Mouse (Mus musculus) erythroid progenitor cell, adult 5-6 weeks (primary cell): ENCODE measurements around the gene Relt. TPM values are rescaled to one million over a fixed set of nuclear protein-coding genes. Genes with fewer than 3 reads are reported as not detected.

Source experiments
- ATAC-seq: replicated peaks from 2 replicates; pipeline ENCODE4 v1.8.0; 2016; ENCODE audit warnings: moderate number of reproducible peaks, mild to moderate bottlenecking, moderate TSS enrichment, inconsistent platforms; ENCODE audit not compliant: poor library complexity, low FRiP score, severe bottlenecking
- total RNA-seq, 2 experiments: library from RNA; stranded (forward) in 1 of 2; stranded (reverse) in 1 of 2; fragments of 150-400 nt in 1 of 2; fragments of 186-747, 209-891 nt in 1 of 2; gene quantifications; 2 replicates each; pipeline versions ENCODE4 v1.2.3 to v1.2.4; 2015 to 2017; ENCODE audit warnings: low replicate concordance in 2 of 2

Gene Relt
- total RNA-seq, 2 experiments from 2014 or later: 40.8 to 73.8 TPM

DNA sequence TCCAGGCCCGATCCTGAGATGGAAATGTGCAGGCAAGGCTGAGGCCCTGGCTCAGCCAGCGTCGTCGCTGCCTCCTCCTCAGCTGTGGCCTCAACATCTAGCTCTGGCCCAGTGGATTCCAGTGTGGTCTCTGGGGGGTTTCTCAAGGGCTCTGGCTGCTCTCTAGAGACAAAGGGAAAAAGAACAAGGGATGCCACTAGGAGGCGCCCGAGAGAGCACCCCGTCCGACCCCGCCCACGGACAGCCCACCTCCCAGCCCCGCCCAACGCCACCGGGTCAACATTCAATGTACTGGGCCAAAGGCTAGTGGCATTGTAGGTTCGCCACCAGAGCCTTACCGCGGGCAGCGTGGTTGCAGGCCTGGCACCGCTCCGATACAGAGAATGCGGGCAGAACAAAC is 16.3 kb upstream of the Relt start:
- peak; percentile 58 for ATAC-seq

DNA sequence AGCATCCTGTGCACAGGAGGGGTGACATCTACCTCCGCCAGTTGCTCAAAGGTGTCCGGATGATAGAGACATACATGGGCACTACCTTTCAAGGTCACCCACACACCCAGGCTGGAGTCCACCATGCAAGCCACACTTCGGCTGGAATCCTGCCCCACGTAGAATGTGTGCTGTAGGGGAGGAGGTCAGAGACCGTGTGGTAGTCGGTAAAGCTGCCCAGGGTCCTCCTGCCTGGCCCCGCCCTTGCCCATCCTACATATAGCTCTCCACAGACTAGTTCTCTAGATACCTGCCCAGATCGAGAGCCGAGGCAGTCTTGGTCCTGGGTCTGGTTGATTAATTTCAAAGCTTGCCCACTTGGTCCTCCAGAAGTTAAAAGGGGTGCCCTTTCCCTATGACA is 13.5 kb upstream of the Relt start:
- no peak for ATAC-seq

DNA sequence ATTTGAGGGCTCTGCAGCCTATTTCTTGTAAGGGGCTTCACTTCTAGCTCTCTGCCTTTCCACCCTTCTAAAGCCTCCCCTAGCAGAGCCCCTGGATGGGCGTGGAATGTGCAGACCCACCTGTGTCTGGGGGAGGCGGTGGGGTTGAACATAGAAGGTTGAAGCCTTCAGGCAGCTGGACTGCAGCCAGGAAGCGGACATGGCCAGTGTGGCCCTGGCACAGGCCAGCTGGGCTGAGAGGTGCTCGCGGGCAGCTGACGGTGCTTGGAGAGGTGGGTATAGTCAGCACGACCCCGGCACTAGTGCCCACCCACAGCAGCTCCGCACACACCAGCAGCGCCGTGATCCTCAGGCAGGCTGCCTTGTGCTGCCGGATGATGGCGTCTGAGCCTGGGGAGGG is 13.0 kb upstream of the Relt start:
- no peak for ATAC-seq

DNA sequence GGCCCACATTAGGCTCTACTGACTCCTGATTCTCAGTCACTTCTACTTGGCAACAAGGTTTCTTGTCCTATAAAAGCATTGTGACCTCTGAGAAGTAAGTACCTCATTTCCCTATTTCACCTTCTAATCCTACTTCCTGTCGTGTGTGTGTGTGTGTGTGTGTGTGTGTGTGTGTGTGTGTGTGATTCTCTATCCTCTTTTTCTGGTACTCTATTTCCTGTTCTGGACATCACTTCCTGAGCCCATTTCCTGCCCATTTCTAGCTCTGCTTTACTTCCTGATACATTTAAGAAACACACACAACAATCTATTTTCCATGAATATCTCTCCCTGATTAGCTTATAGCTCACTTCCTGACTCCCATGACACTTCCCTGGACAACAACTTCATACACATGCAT is 12.6 kb upstream of the Relt start:
- no peak for ATAC-seq

- no peak for ATAC-seq
Measured at GRCm38 (mm10) chr7:100873197-100873596, 10.0 kb upstream of the Relt start.

GRCm38 (mm10) chr7:100871892-100872291 is 8.6 kb upstream of the Relt start:
- no peak for ATAC-seq

- no peak for ATAC-seq
Measured at GRCm38 (mm10) chr7:100871355-100871754, 8.1 kb upstream of the Relt start.

- no peak for ATAC-seq
Measured at GRCm38 (mm10) chr7:100869877-100870629, 6.8 kb upstream of the Relt start.

DNA sequence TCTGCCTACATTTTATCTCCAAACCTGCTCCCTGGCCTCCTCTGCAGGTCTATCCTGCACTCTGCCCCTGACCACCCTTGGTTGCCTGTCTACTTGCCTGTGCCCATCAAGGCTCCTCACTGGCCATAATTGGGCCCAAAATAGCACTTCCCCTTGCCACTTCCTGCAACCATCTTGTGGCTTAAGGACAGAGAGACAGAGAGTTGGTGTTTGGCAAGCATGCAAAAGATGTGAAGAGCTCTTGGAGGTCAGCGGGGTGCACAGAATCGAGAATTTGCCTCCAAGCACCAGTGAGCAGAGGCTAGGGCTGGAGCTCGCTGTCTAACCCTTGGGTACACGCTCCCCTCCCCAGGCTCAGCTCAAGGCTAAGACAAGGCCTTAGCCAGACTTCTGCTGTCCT is 5.3 kb upstream of the Relt start:
- ATAC-seq: no peak

GRCm38 (mm10) chr7:100867561-100867960 is 4.3 kb upstream of the Relt start:
- ATAC-seq: peak; percentile 56; the same call in 1 of the 2 replicates

DNA sequence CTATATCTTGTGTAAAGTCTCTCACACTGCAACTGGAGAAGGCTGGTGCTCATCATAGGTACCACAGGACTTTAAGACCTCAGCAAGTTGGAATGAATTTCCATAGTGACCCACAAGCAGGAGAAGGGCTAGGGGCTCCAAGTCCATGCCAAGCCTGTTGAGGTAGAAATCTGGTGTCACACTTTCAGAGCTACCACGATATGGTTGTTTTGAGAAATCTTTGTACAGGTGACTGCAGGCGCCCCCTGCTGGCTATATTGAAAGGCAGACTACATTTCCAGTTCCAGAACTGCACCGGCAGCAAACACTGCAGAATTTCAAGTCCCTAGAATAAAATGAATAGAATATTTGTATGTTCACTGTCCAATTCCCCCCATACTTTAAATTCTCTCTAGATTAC is 3.4 kb upstream of the Relt start:
- peak; percentile 44 for ATAC-seq

GRCm38 (mm10) chr7:100862353-100862752 is 893 bp downstream of the Relt start:
- ATAC-seq: no peak

GRCm38 (mm10) chr7:100861209-100861608 is 2.0 kb downstream of the Relt start:
- no peak for ATAC-seq

DNA sequence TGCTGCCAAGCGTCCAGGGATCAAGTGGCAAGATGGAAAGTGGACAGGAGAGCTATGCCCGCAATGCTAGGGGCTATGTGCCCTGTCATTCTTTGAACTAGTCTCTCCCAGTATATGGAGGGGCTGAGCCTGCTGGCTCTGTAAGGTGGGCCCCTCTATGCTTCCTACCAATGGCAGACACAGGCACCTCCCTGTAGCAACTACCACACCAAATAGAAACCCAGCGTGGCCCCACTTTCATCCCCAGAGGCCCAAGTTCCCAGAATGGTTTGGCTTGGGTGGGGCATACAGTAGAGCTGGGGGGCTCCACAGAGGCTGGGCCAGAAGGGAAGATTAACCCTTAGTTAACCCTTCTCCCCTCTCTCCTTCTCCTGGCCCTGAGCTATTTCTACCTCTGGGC is 2.8 kb downstream of the Relt start:
- ATAC-seq: no peak

- no peak for ATAC-seq
Measured at GRCm38 (mm10) chr7:100855795-100856573, 7.3 kb downstream of the Relt start.

- no peak for ATAC-seq
Measured at GRCm38 (mm10) chr7:100855300-100855699, 7.9 kb downstream of the Relt start.

DNA sequence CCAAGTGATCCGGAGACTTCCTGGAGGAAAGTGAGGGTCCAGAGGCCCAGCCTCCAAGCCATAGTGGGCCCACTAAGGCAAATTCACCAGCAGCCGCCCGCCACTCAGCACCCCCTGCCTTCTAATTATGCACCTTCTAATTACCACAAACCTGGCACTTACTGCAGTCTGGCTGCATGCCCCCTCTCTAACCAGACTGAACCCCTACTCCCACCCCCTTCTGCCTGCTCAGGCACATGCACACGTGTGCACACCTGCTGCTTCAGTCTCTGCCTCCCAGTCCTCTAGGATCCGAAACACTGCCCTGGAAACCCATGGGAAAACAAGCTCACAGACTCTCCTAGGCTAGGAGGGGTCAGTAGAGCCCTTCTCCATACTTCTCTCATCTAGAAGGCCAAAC is 8.4 kb downstream of the Relt start:
- ATAC-seq: no peak

DNA sequence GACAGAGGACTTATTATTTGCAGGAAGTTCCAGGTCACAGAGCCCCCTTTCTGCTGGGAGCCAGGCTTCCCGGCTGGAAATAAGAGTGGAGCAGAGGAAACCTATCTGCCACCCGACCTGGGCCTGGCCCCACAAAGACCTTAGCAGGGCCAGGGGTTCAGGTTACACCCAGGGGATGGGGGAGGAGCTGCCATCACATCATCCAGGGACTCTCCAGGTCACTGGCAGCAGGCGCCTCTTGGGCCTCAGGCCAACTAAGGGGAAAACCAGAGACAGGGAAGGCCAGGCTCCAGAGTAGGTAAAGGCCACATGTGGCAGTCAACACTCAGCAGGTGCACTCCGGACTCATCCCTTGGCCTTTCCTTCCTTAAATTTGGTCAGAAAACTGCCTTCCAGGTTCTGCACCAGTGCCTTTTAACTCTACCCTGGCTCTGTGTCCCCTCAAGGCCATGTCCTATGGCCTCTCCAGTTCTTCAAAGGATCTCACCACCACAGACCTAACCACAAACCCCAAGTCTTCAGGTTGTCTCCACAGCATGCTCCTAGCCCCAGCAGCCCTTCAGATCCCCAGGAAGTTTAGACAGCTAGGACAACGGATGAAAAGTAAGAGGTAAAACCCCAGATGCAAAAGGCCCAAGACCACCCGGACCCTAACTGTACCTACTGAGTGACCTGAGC is 9.0 kb downstream of the Relt start:
- ATAC-seq: no peak

- no peak for ATAC-seq
Measured at GRCm38 (mm10) chr7:100853396-100853795, 9.8 kb downstream of the Relt start.

DNA sequence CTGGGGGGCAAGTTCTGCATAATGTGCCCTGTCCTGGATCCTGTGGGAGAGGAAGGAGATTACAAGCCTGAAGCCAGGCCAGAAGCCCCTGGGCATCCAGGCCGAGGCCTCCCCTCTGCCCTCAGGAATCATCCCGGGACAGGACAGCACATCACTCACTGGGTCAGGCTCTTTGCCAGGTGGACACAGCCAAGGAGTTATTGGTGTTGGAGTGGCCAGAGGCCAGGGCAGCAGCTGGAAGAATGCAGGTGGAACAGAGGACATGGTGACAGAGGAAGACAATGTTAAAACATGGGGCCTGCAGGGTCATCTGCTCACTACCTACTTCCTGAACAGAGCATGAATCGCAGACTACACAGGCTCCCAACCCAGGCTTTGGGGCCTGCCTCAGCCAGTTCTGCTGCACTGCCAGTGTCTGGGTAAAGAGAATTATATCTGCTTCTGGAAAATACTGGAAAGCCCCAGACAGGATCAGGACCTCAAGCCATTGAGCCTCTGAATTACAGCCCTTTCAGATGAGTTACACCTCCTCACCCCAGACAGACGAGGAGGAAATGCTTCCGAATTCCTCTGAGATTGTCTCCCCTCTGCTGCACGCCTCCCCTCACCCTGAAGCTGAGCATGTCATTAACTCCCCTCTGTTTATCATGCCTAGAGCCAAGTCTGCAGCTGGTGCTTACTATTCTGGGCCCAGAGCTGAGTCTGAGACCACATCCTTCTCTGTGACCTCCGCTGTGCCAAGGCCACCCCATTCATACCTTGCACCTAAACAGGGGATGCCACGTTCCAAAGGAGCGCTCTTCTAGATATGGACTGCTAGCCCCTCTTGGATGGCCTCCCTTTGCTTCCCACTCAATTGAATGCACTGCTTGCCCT is 11.5 kb downstream of the Relt start:
- ATAC-seq: no peak
